Mouse (Mus musculus) urinary bladder, postnatal 25 days (tissue): ENCODE results near the gene Col23a1.
"Not testable (repeated sequence)": the region's sequence is repeated elsewhere in the genome, so short reads cannot be mapped to it uniquely, and the experiment has no call there.

Experiments used
- DNase-seq: peaks from one replicate; pipeline ENCODE4 v3.0.0; 2022; ENCODE audit warnings: low spot score

The Col23a1 gene

GRCm38 (mm10) chr11:51328387-51328942 is 38.7 kb downstream of the Col23a1 start:
- no peak for DNase-seq

- no peak for DNase-seq
These were observed 40.4 kb downstream of the Col23a1 start for GRCm38 (mm10) chr11:51329837-51330714.

GRCm38 (mm10) chr11:51334017-51334416 is 44.3 kb downstream of the Col23a1 start:
- no peak for DNase-seq

- DNase-seq, result no peak
These were observed 47.9 kb downstream of the Col23a1 start for GRCm38 (mm10) chr11:51337585-51337984.

- no peak for DNase-seq
These were observed 48.7 kb downstream of the Col23a1 start for GRCm38 (mm10) chr11:51338416-51338815.

GRCm38 (mm10) chr11:51341091-51341490 is 51.4 kb downstream of the Col23a1 start:
- DNase-seq, result no peak

- no peak for DNase-seq
These were observed 53.1 kb downstream of the Col23a1 start for GRCm38 (mm10) chr11:51342776-51343175.

- no peak for DNase-seq
These were observed 53.6 kb downstream of the Col23a1 start for GRCm38 (mm10) chr11:51343312-51343711.

- DNase-seq, result no peak
These were observed 54.1 kb downstream of the Col23a1 start for GRCm38 (mm10) chr11:51343728-51344289.

- no peak for DNase-seq
These were observed 56.1 kb downstream of the Col23a1 start for GRCm38 (mm10) chr11:51345481-51346465.

GRCm38 (mm10) chr11:51347756-51348155 is 58.0 kb downstream of the Col23a1 start:
- DNase-seq, result no peak

GRCm38 (mm10) chr11:51349665-51350064 is 59.9 kb downstream of the Col23a1 start:
- no peak for DNase-seq

GRCm38 (mm10) chr11:51351151-51351550 is 61.4 kb downstream of the Col23a1 start:
- DNase-seq, result no peak

- DNase-seq, result no peak
These were observed 62.1 kb downstream of the Col23a1 start for GRCm38 (mm10) chr11:51351841-51352240.

- DNase-seq, result no peak
These were observed 64.0 kb downstream of the Col23a1 start for GRCm38 (mm10) chr11:51353746-51354145.

GRCm38 (mm10) chr11:51358981-51359380 is 69.3 kb downstream of the Col23a1 start:
- not testable (repeated sequence) for DNase-seq

GRCm38 (mm10) chr11:51364353-51364752 is 74.6 kb downstream of the Col23a1 start:
- DNase-seq, result no peak

GRCm38 (mm10) chr11:51367334-51367733 is 77.6 kb downstream of the Col23a1 start:
- DNase-seq, result no peak

- DNase-seq, result no peak
These were observed 80.6 kb downstream of the Col23a1 start for GRCm38 (mm10) chr11:51370273-51370672.

GRCm38 (mm10) chr11:51371321-51371720 is 81.6 kb downstream of the Col23a1 start:
- DNase-seq, result no peak

- DNase-seq, result no peak
These were observed 82.2 kb downstream of the Col23a1 start for GRCm38 (mm10) chr11:51371926-51372325.

- DNase-seq, result no peak
These were observed 87.5 kb downstream of the Col23a1 start for GRCm38 (mm10) chr11:51377199-51377598.
